In the genomic region with DNA sequence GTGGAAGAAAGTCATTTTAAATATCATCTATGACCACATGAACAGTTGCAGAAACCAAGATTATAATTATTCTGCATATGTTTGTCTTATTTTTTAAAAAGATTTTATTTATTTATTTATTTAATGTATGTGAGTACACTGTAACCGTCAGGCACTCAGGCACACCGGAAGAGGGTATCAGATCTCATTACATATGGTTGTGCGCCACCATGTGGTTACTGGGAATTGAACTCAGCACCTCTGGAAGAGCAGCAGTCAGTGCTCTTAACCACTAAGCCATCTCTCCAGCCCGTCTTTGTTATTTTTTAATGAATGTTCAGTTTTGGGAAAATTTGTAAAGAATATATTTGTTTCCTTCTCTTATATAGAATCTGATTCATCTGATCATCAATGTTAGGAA, we compare ENCODE assay signal across 8 mouse cellular contexts. TPM values are rescaled to one million over a fixed set of nuclear protein-coding genes. Genes with fewer than 3 reads are reported as not detected.
DNase-seq lines count a peak whose midpoint lies in the region; ATAC-seq and TF ChIP-seq lines count a peak whose summit lies in the region.
"Had no signal": no experiment of that assay in that cellular context is flagged by ENCODE, and none has a peak within 500 bp of the region (broad histone marks: within the 10 kb centered on the region; RNA-seq: fewer than 3 reads in every experiment).

No protein-coding gene starts in this region.

- H3K9ac ChIP-seq in kidney, embryonic 16.5 days (replicated peaks; ENCODE audit: low read length): no peak overlapping the region
- H3K9ac ChIP-seq in MEL (ENCODE audit: control insufficient read depth, low read depth, low read length, poor library complexity, severe bottlenecking): no peak overlapping the region
- H3K9ac ChIP-seq in lung, postnatal 0 days (replicated peaks; ENCODE audit: low read depth): no peak overlapping the region
- H3K9ac ChIP-seq: heart, embryonic 15.5 days had no signal

- WGBS in kidney, embryonic 16.5 days: 51% methylated on average over 4 of the region's 4 CpGs
- WGBS in lung, postnatal 0 days: 36% methylated on average over 4 of the region's 4 CpGs

- H3K4me3 ChIP-seq in kidney, embryonic 16.5 days (ENCODE audit: low read length): no peak overlapping the region
- no peak overlapping the region for H3K4me3 ChIP-seq in MEL (ENCODE audit: control insufficient read depth in 1 of 2, insufficient read depth in 1 of 2, low read depth in 2 of 2, low read length in 2 of 2)
- H3K4me3 ChIP-seq in lung, postnatal 0 days (ENCODE audit: low read depth, low read length): no peak overlapping the region
- H3K4me3 ChIP-seq: heart, embryonic 15.5 days had no signal

- TF ChIP-seq EP300 in MEL (IDR thresholded peaks at IDR 0.05; ENCODE audit: low read depth in 1 of 2, low read length in 2 of 2): no peak
- TF ChIP-seq EP300 in lung, postnatal 0 days (IDR thresholded peaks at IDR 0.05): no peak

- H3K27ac ChIP-seq in kidney, embryonic 16.5 days (ENCODE audit: low read length): no peak overlapping the region
- H3K27ac ChIP-seq in MEL (ENCODE audit: control insufficient read depth, low read depth, low read length): no peak overlapping the region
- H3K27ac ChIP-seq in lung, postnatal 0 days (ENCODE audit: low read length): no peak overlapping the region
- H3K27ac ChIP-seq: heart, embryonic 15.5 days had no signal

- no peaks in the 10 kb centered on the region for H3K36me3 ChIP-seq in kidney, embryonic 16.5 days (ENCODE audit: insufficient read depth, low read length)
- H3K36me3 ChIP-seq in MEL (ENCODE audit: control insufficient read depth in 1 of 2, insufficient read depth in 2 of 2, low read length in 2 of 2): no peaks in the 10 kb centered on the region
- no peaks in the 10 kb centered on the region for H3K36me3 ChIP-seq in lung, postnatal 0 days (ENCODE audit: insufficient read depth, low read length)
- H3K36me3 ChIP-seq: heart, embryonic 15.5 days had no signal

- no peak for ATAC-seq in kidney, embryonic 16.5 days (ENCODE audit: low FRiP score, low TSS enrichment)
- ATAC-seq in lung, postnatal 0 days: no peak

- no peaks in the 10 kb centered on the region for H3K4me1 ChIP-seq in kidney, embryonic 16.5 days (ENCODE audit: insufficient read depth, low read length)
- H3K4me1 ChIP-seq in MEL (ENCODE audit: control insufficient read depth in 1 of 2, insufficient read depth in 2 of 2, low read length in 2 of 2): no peaks in the 10 kb centered on the region
- H3K4me1 ChIP-seq in lung, postnatal 0 days (ENCODE audit: insufficient read depth, low read depth, low read length): no peaks in the 10 kb centered on the region
- H3K4me1 ChIP-seq: heart, embryonic 15.5 days had no signal

- H3K4me2 ChIP-seq in kidney, embryonic 16.5 days (replicated peaks; ENCODE audit: low read depth, low read length): no peak overlapping the region
- no peak overlapping the region for H3K4me2 ChIP-seq in lung, postnatal 0 days (replicated peaks; ENCODE audit: low read depth, low read length)
- H3K4me2 ChIP-seq: heart, embryonic 15.5 days had no signal

- intact Hi-C loops in heart, postnatal 36 days (cut with DNase I): loop anchor here (10.0 kb wide), 1 partner anchor 62 kb away; no protein-coding TSS in a partner anchor

- H3K9me3 ChIP-seq in kidney, embryonic 16.5 days (ENCODE audit: low read length): no peaks in the 10 kb centered on the region
- H3K9me3 ChIP-seq in MEL (replicated peaks; ENCODE audit: insufficient read depth, low read length): no peaks in the 10 kb centered on the region
- H3K9me3 ChIP-seq in lung, postnatal 0 days (ENCODE audit: low read length): no peaks in the 10 kb centered on the region
- H3K9me3 ChIP-seq: heart, embryonic 15.5 days had no signal

- no peak for TF ChIP-seq POLR2A in MEL (IDR thresholded peaks at IDR 0.05; ENCODE audit: control insufficient read depth in 1 of 2, insufficient read depth in 1 of 2, low read depth in 1 of 2, low read length in 2 of 2, poor library complexity in 1 of 2)

- no peaks in the 10 kb centered on the region for H3K79me2 ChIP-seq in MEL (ENCODE audit: control insufficient read depth, insufficient read depth, low read length, poor library complexity)

- TF ChIP-seq RAD21 in MEL (IDR thresholded peaks at IDR 0.05; ENCODE audit: low read depth, low read length): peak; percentile 25

- H3K27me3 ChIP-seq in kidney, embryonic 16.5 days (ENCODE audit: insufficient read depth, low read length): peaks cover 6% of the 10 kb centered on the region; the same call in 1 of the 2 replicates
- no peaks in the 10 kb centered on the region for H3K27me3 ChIP-seq in MEL (ENCODE audit: control insufficient read depth in 1 of 2, insufficient read depth in 2 of 2, low read length in 2 of 2)
- no peaks in the 10 kb centered on the region for H3K27me3 ChIP-seq in lung, postnatal 0 days (replicated peaks; ENCODE audit: insufficient read depth, low read length)

- peak; percentile 23 for DNase-seq in kidney, adult 18-20 months
- DNase-seq in A20 (ENCODE audit: low read depth, low spot score) (peak; percentile 36), MEL (ENCODE audit: low read depth, low spot score) (peak; percentile 18)
- no peak for DNase-seq in lung, postnatal 0 days (ENCODE audit: low spot score)
- no peak for DNase-seq in yolk sac, embryonic 10.5 days (ENCODE audit: low spot score)
- no peak for DNase-seq in heart, postnatal 36 days

- TF ChIP-seq CTCF in MEL (IDR thresholded peaks at IDR 0.05 in 2 of 3, conservative IDR thresholded peaks at IDR 0.05 in 1 of 3; ENCODE audit: control insufficient read depth in 1 of 3, insufficient read depth in 1 of 3, low read depth in 2 of 3, low read length in 3 of 3, poor library complexity in 1 of 3, severe bottlenecking in 1 of 3): peak in 2 of 3 experiments; percentile 18 to 42; a peak in 3 of 6 replicates
- peak; percentile 50 for TF ChIP-seq CTCF in lung, postnatal 0 days (IDR thresholded peaks at IDR 0.05)

TF ChIP-seq in MEL, 35 proteins besides CTCF, POLR2A, EP300 and RAD21:
- TF ChIP-seq ELF1 (IDR thresholded peaks at IDR 0.05; ENCODE audit: low read depth, low read length) (no peak), SMC3 (IDR thresholded peaks at IDR 0.05; ENCODE audit: low read depth, low read length) (peak; percentile 29)
TF ChIP-seq in MEL: peak in this region for 1.

RNA-seq across cellular contexts. Expression of gene Rlim, which starts 51.7 kb away (rescaled TPM):
- 34.2 and 38.9 TPM in 2 replicates for polyA plus RNA-seq in kidney, embryonic 16.5 days (2015; fragmentation: Nextera tagmentation; extraction: Ambion mirVana)
- total RNA-seq in MEL (2012; rRNA removed): 30.0 and 32.5 TPM in 2 replicates
- polyA plus RNA-seq in MEL (2012; ENCODE audit: insufficient read depth in 1 of 2, insufficient read length in 2 of 2, low read depth in 1 of 2, low replicate concordance in 2 of 2, missing spikeins in 1 of 2): 10 to 100 TPM; 20.8 to 84.2 TPM
- polyA plus RNA-seq in lung, postnatal 0 days (2015; fragmentation: Nextera tagmentation; extraction: Ambion mirVana): 15.5 and 17.7 TPM in 2 replicates
- total RNA-seq in heart, postnatal 36 days (2021): 10 to 100 TPM; 20.9 to 28.6 TPM

Comparison
In these comparisons a context has a peak if more than half of its experiments do, and no peak if none do; other contexts are left out.
1. DNase-seq: peak in kidney, adult 18-20 months (single experiment), A20 (single experiment) and MEL (single experiment); none in lung, postnatal 0 days (single experiment), yolk sac, embryonic 10.5 days (single experiment) and heart, postnatal 36 days (0 of 2).